Mouse (Mus musculus) central nervous system, embryonic 11.5 days (tissue): ENCODE measurements around the gene B3gntl1. TPM values are rescaled to one million over a fixed set of nuclear protein-coding genes. Genes with fewer than 3 reads are reported as not detected.

ENCODE experiments used
- polyA plus RNA-seq: library from polyadenylated mRNA; depleted of rRNA; stranded (reverse); fragments of >200 nt; gene quantifications from 2 replicates; pipeline ENCODE4 v1.2.3, GENCODE M21; 2012; rRNA removed

The B3gntl1 gene
- 6.0 and 9.2 TPM in 2 replicates for polyA plus RNA-seq

GRCm38 (mm10) chr11:121672990-121673572 is at the start of gene B3gntl1:
B3gntl1 (minus strand) TSS chr11:121673153.

GRCm38 (mm10) chr11:121701244-121701643 is 28.3 kb upstream of the B3gntl1 start, which contains the start of gene Metrnl:
Metrnl (plus strand) TSS chr11:121701544.

Other genes starting within 250 kb of the B3gntl1 start
- gene Fn3k, start 238.2 kb downstream of the B3gntl1 start, polyA plus RNA-seq: 1.9 and 3.4 TPM in 2 replicates
- gene Tbcd, start 221.2 kb downstream of the B3gntl1 start, polyA plus RNA-seq: 50.8 and 51.1 TPM in 2 replicates
- gene Zfp750, start 153.8 kb downstream of the B3gntl1 start, polyA plus RNA-seq: 0.10 and 0.25 TPM in 2 replicates
- gene Metrnl, start 28.4 kb upstream of the B3gntl1 start, polyA plus RNA-seq: 6.0 and 8.5 TPM in 2 replicates
- not detected in 2 replicates for gene Ptchd3, start 157.1 kb upstream of the B3gntl1 start, polyA plus RNA-seq